Mouse (Mus musculus) lung, postnatal 0 days (tissue): Measurements from ENCODE around the gene Atp5g3.

Experiments
- CTCF ChIP-seq: IDR thresholded peaks from 2 replicates; pipeline ENCODE4 v1.5.1; 2016; ENCODE audit warnings: antibody characterized with exemption, mild to moderate bottlenecking
- EP300 ChIP-seq: IDR thresholded peaks from 2 replicates; pipeline ENCODE4 v1.6.1; 2016; ENCODE audit warnings: antibody characterized with exemption, mild to moderate bottlenecking, control low read depth

- TF ChIP-seq CTCF = peak; percentile 61
- TF ChIP-seq EP300 = no peak
Measured at GRCm38 (mm10) chr2:73925089-73925488, 14.0 kb upstream of the Atp5g3 start.
